Mouse (Mus musculus) stomach, embryonic 14.5 days (tissue): Measurements from ENCODE around the gene Swi5. TPM values are rescaled to one million over a fixed set of nuclear protein-coding genes. Genes with fewer than 3 reads are reported as not detected.

Source experiments
- ATAC-seq: fragments of 200-750 bp; cut with Nextera tagmentation; 2 replicates; pipeline ENCODE4 v1.8.0; 2017; ENCODE audit warnings: low read depth, moderate TSS enrichment; ENCODE audit not compliant: insufficient number of reproducible peaks, insufficient read depth, low FRiP score
- H3K27ac ChIP-seq: fragments of 300-500 bp; sonication (generic); 2 replicates; pipeline ENCODE4 v1.5.1; 2014; ENCODE audit warnings: mild to moderate bottlenecking, low read length, moderate library complexity, mixed read lengths
- H3K27me3 ChIP-seq: fragments of 300-500 bp; sonication (generic); 2 replicates; pipeline ENCODE4 v1.6.1; 2014; ENCODE audit warnings: low read length, control low read depth, mixed read lengths; ENCODE audit not compliant: control insufficient read depth, insufficient read depth
- H3K36me3 ChIP-seq: fragments of 300-500 bp; sonication (generic); 2 replicates; pipeline ENCODE4 v1.6.1; 2014; ENCODE audit warnings: mild to moderate bottlenecking, control low read depth, low read length, moderate library complexity, mixed read lengths; ENCODE audit not compliant: control insufficient read depth, insufficient read depth
- H3K4me1 ChIP-seq: fragments of 300-500 bp; sonication (generic); 2 replicates; pipeline ENCODE4 v1.6.1; 2014; ENCODE audit warnings: low read length, control low read depth, mixed read lengths; ENCODE audit not compliant: control insufficient read depth, insufficient read depth
- H3K4me2 ChIP-seq: fragments of 300-500 bp; sonication (generic); replicated peaks from 2 replicates; pipeline ENCODE4 v1.6.1; 2014; ENCODE audit warnings: low read depth, low read length, control low read depth
- H3K4me3 ChIP-seq: fragments of 300-500 bp; sonication (generic); 2 replicates; pipeline ENCODE4 v1.5.1; 2014; ENCODE audit warnings: low read depth, low read length, control low read depth
- H3K9ac ChIP-seq: fragments of 300-500 bp; sonication (generic); replicated peaks from 2 replicates; pipeline ENCODE4 v1.6.1; 2014; ENCODE audit warnings: low read depth, mild to moderate bottlenecking, control low read depth, low read length, moderate library complexity, mixed read lengths
- H3K9me3 ChIP-seq: fragments of 300-500 bp; sonication (generic); 2 replicates; pipeline ENCODE4 v1.6.1; 2016; ENCODE audit warnings: low read depth, low read length, control low read depth; ENCODE audit not compliant: control insufficient read depth
- WGBS: fragments of 180-500 bp; shearing (Covaris S2); extraction: QIAGEN DNeasy Blood & Tissue Kit; methylation state at CpG from one replicate; pipeline ENCODE4 v1.1.7; 2014; 5-methylcytosine and 5-hydroxymethylcytosine counted together
- polyA plus RNA-seq: library from polyadenylated mRNA; unstranded; fragments of >200 nt; fragmentation: Nextera tagmentation; extraction: Ambion mirVana; gene quantifications from 2 replicates; pipeline ENCODE4 v1.2.1, GENCODE M21; 2014

Swi5 gene
- polyA plus RNA-seq, 1 experiment from 2014 or later = 137 TPM

DNA sequence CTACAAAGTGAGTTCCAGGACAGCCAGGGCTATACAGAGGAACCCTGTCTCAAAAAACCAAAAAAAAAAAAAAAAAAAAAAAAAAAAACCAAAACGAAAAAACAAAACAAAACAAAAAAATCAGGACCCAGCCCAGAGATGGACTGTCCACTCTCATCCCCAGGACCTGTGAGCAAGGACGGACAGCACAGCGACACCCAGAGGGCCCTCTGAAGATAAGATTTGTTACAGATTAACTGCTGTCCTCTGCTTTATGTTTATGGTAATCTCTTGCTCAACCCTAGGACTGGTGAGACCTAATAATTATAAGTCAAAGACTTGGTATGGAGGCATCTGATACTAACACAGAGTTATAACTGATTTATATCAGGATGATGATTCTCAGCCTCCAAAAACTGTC, 12.1 kb downstream of the Swi5 start:
- ATAC-seq = no peak
- H3K4me3 ChIP-seq = no peak overlapping the region
- no peak overlapping the region for H3K4me2 ChIP-seq
- WGBS = 62% methylated on average over 3 of the region's 3 CpGs
- H3K4me1 ChIP-seq = no peaks in the 10 kb centered on the region
- H3K9ac ChIP-seq = no peak overlapping the region
- H3K27me3 ChIP-seq = no peaks in the 10 kb centered on the region
- no peaks in the 10 kb centered on the region for H3K9me3 ChIP-seq
- peaks cover 33% of the 10 kb centered on the region for H3K36me3 ChIP-seq
- H3K27ac ChIP-seq = no peak overlapping the region

DNA sequence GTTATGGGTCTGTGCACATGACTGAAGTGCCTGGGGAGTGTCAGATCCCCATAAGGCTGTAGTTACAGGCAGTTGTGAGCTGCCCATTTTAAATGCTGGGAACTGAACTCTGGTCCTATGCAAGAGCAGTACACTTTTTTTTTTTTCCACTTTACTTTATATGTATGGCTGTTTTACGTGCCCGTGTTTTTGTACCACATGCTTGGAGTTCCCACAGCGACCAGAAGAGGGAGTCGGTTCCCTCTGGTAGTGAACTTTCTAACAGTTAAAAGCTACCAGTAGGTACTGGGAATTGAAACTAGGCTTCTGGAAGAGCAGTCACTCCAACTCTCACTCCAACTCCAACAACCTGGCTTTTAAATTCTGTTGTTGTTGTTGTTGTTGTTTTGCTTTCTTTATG, 27.2 kb downstream of the Swi5 start:
- Histone ChIP-seq H3K4me1 (peaks cover 8% of the 10 kb centered on the region), H3K27ac (no peak overlapping the region), H3K9ac (no peak overlapping the region), H3K4me2 (no peak overlapping the region), H3K27me3 (no peaks in the 10 kb centered on the region), H3K9me3 (no peaks in the 10 kb centered on the region), H3K4me3 (no peak overlapping the region), H3K36me3 (peaks cover 20% of the 10 kb centered on the region)
- WGBS = 34% methylated on average over 4 of the region's 4 CpGs
- ATAC-seq = no peak; the same call in 1 of the 2 replicates

GRCm38 (mm10) chr2:32259657-32260417, 28.0 kb downstream of the Swi5 start, which contains the start of gene Uck1:
Gene Uck1 (minus strand): TSS chr2:32260159.
- peak within 1 kb of the TSS; percentile 61; the same call in 1 of the 2 replicates for H3K27ac ChIP-seq
- H3K36me3 ChIP-seq = peaks cover 20% of the 10 kb centered on the region
- peak within 1 kb of the TSS; percentile 74 for H3K9ac ChIP-seq
- peak; percentile 93 for ATAC-seq
- H3K4me1 ChIP-seq = peaks cover 8% of the 10 kb centered on the region
- H3K4me2 ChIP-seq = peak within 1 kb of the TSS; percentile 64
- no peaks in the 10 kb centered on the region for H3K27me3 ChIP-seq
- 2% methylated on average over 59 of the region's 59 CpGs for WGBS
- no peaks in the 10 kb centered on the region for H3K9me3 ChIP-seq
- H3K4me3 ChIP-seq = peak within 1 kb of the TSS; percentile 85

DNA sequence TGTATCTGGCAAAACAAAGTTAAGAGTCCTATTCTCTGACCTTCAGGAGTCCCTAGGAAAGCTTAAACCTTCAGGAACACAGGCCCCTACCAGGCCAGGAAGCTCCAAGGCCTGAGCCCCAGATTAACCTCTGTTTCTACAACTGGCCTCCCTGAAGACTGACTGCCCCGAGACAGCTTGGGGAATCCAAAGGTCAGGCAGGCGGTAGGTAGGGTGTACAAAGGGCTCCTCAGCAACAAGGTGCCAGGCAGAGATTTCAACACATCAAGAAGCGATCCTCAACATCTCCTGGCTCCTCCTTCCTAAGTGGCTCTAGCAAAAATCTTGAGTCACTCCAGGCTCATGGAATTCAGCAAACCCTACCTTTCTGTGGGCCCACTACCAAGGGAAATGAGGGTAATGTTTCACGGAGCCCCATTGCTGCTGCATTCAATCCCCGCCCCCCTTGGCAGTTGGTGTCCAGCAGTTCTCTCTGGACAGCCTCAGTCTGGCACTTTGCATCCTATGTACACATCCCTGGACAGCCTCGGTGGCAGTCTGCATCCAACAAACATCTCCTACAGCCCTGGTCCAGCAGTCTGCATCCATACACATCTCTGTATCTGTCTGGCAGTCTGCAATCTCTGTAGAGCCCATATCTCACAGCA, 28.9 kb downstream of the Swi5 start:
- Histone ChIP-seq H3K27ac (peak overlapping the region; percentile 61; the same call in 1 of the 2 replicates), H3K27me3 (no peaks in the 10 kb centered on the region), H3K36me3 (peaks cover 24% of the 10 kb centered on the region), H3K4me2 (peak overlapping the region; percentile 64), H3K9me3 (no peaks in the 10 kb centered on the region), H3K9ac (peak overlapping the region; percentile 74), H3K4me1 (peaks cover 8% of the 10 kb centered on the region), H3K4me3 (peak overlapping the region; percentile 85)
- 50% methylated on average over 6 of the region's 6 CpGs for WGBS
- no peak for ATAC-seq

DNA sequence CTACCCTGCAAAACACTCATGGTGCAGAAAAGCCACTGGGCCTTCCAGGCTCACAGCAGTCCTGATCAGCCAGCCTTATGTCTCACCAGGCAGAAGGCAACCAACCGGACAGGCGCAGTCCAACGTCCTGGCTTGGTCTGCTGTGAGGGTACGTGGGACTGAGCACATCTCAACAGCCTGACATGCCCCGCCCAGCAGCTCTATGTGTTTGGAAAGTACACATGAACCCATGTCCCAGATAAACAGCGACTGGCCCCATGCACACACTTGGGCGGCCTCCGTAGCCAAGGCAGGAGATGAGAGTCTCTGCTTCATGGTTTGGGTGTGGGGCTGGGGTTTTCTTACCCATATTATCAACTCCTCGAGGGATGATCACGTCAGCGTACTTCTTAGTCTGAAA, 31.6 kb downstream of the Swi5 start:
- no peak overlapping the region for H3K9ac ChIP-seq
- peaks cover 14% of the 10 kb centered on the region for H3K4me1 ChIP-seq
- no peaks in the 10 kb centered on the region for H3K27me3 ChIP-seq
- H3K4me2 ChIP-seq = no peak overlapping the region
- no peak overlapping the region for H3K27ac ChIP-seq
- no peak for ATAC-seq
- WGBS = 82% methylated on average over 11 of the region's 11 CpGs
- no peaks in the 10 kb centered on the region for H3K9me3 ChIP-seq
- peaks cover 38% of the 10 kb centered on the region for H3K36me3 ChIP-seq
- no peak overlapping the region for H3K4me3 ChIP-seq

GRCm38 (mm10) chr2:32254563-32254962, 33.3 kb downstream of the Swi5 start:
- ATAC-seq = no peak
- Histone ChIP-seq H3K9ac (no peak overlapping the region), H3K4me1 (peaks cover 14% of the 10 kb centered on the region), H3K27ac (no peak overlapping the region), H3K9me3 (no peaks in the 10 kb centered on the region), H3K4me2 (no peak overlapping the region), H3K4me3 (no peak overlapping the region), H3K36me3 (peaks cover 42% of the 10 kb centered on the region), H3K27me3 (no peaks in the 10 kb centered on the region)
- WGBS = 75% methylated on average over 5 of the region's 5 CpGs

GRCm38 (mm10) chr2:32253352-32253751, 34.5 kb downstream of the Swi5 start:
- Histone ChIP-seq H3K36me3 (peaks cover 48% of the 10 kb centered on the region), H3K4me3 (no peak overlapping the region), H3K9ac (no peak overlapping the region), H3K4me2 (no peak overlapping the region), H3K4me1 (peaks cover 6% of the 10 kb centered on the region; the same call in 1 of the 2 replicates), H3K27ac (no peak overlapping the region), H3K9me3 (no peaks in the 10 kb centered on the region), H3K27me3 (no peaks in the 10 kb centered on the region)
- WGBS = 74% methylated on average over 1 of the region's 1 CpGs
- no peak for ATAC-seq

- WGBS = 85% methylated on average over 5 of the region's 5 CpGs
- H3K4me1 ChIP-seq = peaks cover 6% of the 10 kb centered on the region; the same call in 1 of the 2 replicates
- no peak for ATAC-seq
- H3K4me2 ChIP-seq = no peak overlapping the region
- no peak overlapping the region for H3K9ac ChIP-seq
- H3K27ac ChIP-seq = peak overlapping the region; percentile 55; the same call in 1 of the 2 replicates
- H3K27me3 ChIP-seq = no peaks in the 10 kb centered on the region
- no peak overlapping the region for H3K4me3 ChIP-seq
- no peaks in the 10 kb centered on the region for H3K9me3 ChIP-seq
- H3K36me3 ChIP-seq = peaks cover 50% of the 10 kb centered on the region; the same call in 1 of the 2 replicates
Measured at GRCm38 (mm10) chr2:32252658-32253057, 35.2 kb downstream of the Swi5 start.
